Mouse (Mus musculus): ENCODE data around the gene Sorcs2. TPM values are rescaled to one million over a fixed set of nuclear protein-coding genes. Genes with fewer than 3 reads are reported as not detected.
A peak's percentile ranks its signal among the peaks of the same experiment; 100 is the strongest.
"Not testable (repeated sequence)": the region's sequence is repeated elsewhere in the genome, so short reads cannot be mapped to it uniquely, and the experiment has no call there.

Gene Sorcs2
- polyA plus RNA-seq, 1 experiment from 2014 or later = 6.0 TPM

DNA sequence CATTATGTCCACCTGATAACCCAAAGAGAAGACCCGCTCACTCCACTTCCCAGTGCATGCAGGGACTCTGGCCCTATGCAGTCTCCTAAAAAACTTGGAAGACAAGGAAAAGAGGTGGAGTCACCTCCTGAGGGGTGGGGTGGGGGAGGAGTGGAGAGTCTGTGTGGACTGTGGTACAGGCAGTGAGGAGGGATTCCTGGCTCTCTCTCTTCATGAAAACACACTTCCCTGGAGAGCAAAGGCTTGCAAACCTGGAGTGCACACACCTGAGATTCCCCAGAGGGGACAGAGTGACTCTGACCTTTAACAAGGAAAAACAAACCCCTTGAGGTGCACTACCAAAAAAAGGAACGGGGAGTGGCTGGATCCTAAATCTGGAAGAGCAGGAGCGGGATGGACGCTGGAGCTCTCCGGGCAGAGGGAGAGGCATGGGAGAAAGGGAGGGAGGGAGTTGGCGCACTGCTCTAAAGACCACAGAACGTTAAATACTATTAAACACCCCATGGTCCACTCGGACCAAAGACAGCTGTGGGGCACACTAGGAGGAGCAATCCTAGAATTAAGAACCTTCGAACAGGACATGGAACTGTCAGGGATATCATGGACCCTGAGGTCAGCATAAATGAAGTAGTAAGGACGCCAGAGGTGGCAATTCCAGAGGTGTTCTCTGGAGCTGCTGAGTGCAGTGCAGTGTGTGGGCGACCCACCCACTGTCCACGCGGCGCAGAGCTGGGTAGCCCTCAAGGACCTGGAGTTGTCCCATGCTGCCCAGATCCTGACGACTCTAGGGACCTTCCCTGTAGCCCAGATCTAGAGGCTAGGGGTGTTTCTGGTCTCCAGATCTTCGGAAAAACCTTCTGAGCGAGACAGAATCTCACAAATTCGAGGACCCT is 1.2 kb downstream of the Sorcs2 start:
- Histone ChIP-seq H3K4me1 (replicated peaks; ENCODE audit: control insufficient read depth, insufficient read depth, low read length) (no peaks in the 10 kb centered on the region; the same call in 1 of the 2 replicates), H3K27ac (ENCODE audit: low read depth, low read length) (no peak overlapping the region), H3K27me3 (ENCODE audit: control insufficient read depth, insufficient read depth, low read length) (peaks cover 6% of the 10 kb centered on the region; the same call in 1 of the 2 replicates), H3K9me3 (ENCODE audit: control insufficient read depth, low read length) (no peaks in the 10 kb centered on the region), H3K4me3 (ENCODE audit: low read depth, low read length) (peak overlapping the region; percentile 76), H3K4me2 (replicated peaks; ENCODE audit: low read depth, low read length) (peak overlapping the region; percentile 100), H3K9ac (ENCODE audit: low read depth, low read length) (peak overlapping the region; percentile 76), H3K36me3 (ENCODE audit: control insufficient read depth, insufficient read depth, low read length) (no peaks in the 10 kb centered on the region)
- ATAC-seq (ENCODE audit: low FRiP score) (no peak), DNase-seq (ENCODE audit: low spot score) (peak; percentile 23)
- 5% methylated on average over 18 of the region's 18 CpGs for WGBS

DNA sequence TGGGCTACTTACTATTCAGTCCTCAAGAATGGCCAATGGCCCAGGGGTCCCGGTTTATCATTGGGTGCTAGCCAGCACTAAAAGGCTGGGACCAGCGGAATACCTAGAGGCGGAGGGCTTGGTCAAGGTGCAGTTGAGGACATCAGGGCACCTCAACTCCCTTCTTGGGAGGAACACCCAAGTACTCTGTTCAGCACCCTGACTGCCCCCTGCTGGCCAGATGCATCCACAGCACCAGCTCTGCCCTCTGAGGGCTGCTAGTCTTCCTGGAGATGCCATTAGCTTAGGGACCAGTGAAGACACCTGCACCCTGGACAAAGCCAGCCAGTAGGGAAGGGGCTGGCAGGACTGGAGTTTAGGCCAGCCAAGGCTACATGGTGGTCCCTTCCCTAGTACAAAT is 1.9 kb downstream of the Sorcs2 start:
- DNase-seq (ENCODE audit: low spot score) = peak; percentile 82
- Histone ChIP-seq H3K4me1 (replicated peaks; ENCODE audit: control insufficient read depth, insufficient read depth, low read length) (no peaks in the 10 kb centered on the region; the same call in 1 of the 2 replicates), H3K9ac (ENCODE audit: low read depth, low read length) (no peak overlapping the region), H3K4me3 (ENCODE audit: low read depth, low read length) (no peak overlapping the region), H3K4me2 (replicated peaks; ENCODE audit: low read depth, low read length) (no peak overlapping the region), H3K27ac (ENCODE audit: low read depth, low read length) (no peak overlapping the region), H3K27me3 (ENCODE audit: control insufficient read depth, insufficient read depth, low read length) (peaks cover 6% of the 10 kb centered on the region; the same call in 1 of the 2 replicates), H3K36me3 (ENCODE audit: control insufficient read depth, insufficient read depth, low read length) (no peaks in the 10 kb centered on the region), H3K9me3 (ENCODE audit: control insufficient read depth, low read length) (no peaks in the 10 kb centered on the region)
- no peak for ATAC-seq (ENCODE audit: low FRiP score)
- WGBS = 67% methylated on average over 3 of the region's 3 CpGs

DNA sequence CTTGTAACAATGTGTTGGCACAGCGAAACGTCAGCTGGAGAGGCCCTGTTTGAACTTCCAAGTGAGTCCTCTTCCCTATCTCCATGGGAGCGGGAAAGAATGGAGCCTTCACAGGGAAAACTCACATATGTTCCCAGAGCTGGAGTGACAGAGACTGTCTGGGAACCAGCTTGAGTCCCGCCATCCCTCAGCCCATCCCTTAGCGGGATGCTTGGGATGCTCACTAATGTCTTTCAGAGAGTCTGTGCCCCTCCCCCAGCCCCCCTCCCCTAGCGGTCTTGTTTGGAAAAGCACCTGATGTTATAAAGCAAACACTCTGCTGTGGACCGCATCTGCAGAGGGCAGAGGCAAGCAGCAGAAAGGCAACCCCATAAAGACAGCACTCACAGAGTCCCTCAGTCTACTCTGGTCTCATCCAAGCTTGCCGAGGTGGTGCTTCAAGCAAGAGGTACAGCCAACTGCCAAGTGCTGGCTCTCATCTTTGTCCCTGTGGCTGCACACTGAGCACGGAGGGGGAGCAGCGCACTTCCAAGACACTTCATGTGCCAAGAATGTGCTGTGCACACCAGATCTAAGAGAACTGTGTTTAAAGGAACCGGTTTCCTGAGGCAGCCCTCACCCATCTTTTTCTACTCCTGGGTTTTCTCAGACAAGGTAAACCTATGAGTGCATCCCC is 3.0 kb downstream of the Sorcs2 start:
- Histone ChIP-seq H3K27ac (ENCODE audit: low read depth, low read length) (no peak overlapping the region), H3K4me3 (ENCODE audit: low read depth, low read length) (no peak overlapping the region), H3K36me3 (ENCODE audit: control insufficient read depth, insufficient read depth, low read length) (no peaks in the 10 kb centered on the region), H3K4me2 (replicated peaks; ENCODE audit: low read depth, low read length) (no peak overlapping the region), H3K9me3 (ENCODE audit: control insufficient read depth, low read length) (no peaks in the 10 kb centered on the region), H3K27me3 (ENCODE audit: control insufficient read depth, insufficient read depth, low read length) (peaks cover 6% of the 10 kb centered on the region; the same call in 1 of the 2 replicates), H3K4me1 (replicated peaks; ENCODE audit: control insufficient read depth, insufficient read depth, low read length) (no peaks in the 10 kb centered on the region; the same call in 1 of the 2 replicates), H3K9ac (ENCODE audit: low read depth, low read length) (no peak overlapping the region)
- peak; percentile 49 for DNase-seq (ENCODE audit: low spot score)
- WGBS = 47% methylated on average over 11 of the region's 11 CpGs
- ATAC-seq (ENCODE audit: low FRiP score) = no peak

DNA sequence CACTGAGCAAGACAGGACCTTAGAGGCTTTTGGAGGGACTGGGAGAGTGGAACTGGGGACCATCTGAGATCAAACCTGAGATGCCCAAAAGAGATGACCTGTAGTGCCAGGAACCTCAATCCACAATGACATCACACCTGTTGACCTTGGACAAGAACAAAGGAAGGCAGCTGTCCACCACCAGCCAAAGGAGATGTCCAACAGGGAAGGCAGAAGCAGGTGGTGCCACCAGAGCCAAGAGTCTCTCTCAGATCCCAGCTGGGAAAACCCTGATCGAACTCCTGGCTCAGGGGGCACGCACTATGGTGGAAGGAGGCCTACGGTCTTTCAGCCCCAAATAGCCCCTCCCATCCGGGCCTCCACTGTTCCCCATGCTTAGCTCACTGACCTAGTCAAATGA is 6.2 kb downstream of the Sorcs2 start:
- Histone ChIP-seq H3K4me3 (ENCODE audit: low read depth, low read length) (no peak overlapping the region), H3K4me1 (replicated peaks; ENCODE audit: control insufficient read depth, insufficient read depth, low read length) (no peaks in the 10 kb centered on the region; the same call in 1 of the 2 replicates), H3K9ac (ENCODE audit: low read depth, low read length) (no peak overlapping the region), H3K9me3 (ENCODE audit: control insufficient read depth, low read length) (no peaks in the 10 kb centered on the region), H3K27me3 (ENCODE audit: control insufficient read depth, insufficient read depth, low read length) (no peaks in the 10 kb centered on the region; the same call in 1 of the 2 replicates), H3K27ac (ENCODE audit: low read depth, low read length) (no peak overlapping the region), H3K36me3 (ENCODE audit: control insufficient read depth, insufficient read depth, low read length) (no peaks in the 10 kb centered on the region), H3K4me2 (replicated peaks; ENCODE audit: low read depth, low read length) (no peak overlapping the region)
- DNase-seq (ENCODE audit: low spot score) (no peak), ATAC-seq (ENCODE audit: low FRiP score) (no peak)
- 86% methylated on average over 4 of the region's 4 CpGs for WGBS

DNA sequence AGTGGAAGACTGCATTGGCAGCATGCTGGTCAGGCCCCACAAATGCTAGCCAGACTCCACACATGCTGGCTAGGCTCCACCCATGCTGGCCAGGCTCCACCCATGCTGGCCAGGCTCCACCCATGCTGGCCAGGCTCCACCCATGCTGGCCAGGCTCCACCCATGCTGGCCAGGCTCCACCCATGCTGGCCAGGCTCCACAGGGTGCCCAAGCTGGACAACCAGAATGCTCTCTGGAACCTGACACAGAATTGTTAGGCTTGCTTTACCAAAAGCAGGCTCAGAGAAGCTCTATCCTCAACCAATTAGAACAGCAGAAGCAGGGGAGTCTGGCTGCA is 7.4 kb downstream of the Sorcs2 start:
- H3K4me2 ChIP-seq (replicated peaks; ENCODE audit: low read depth, low read length); H3K36me3 ChIP-seq (ENCODE audit: control insufficient read depth, insufficient read depth, low read length); ATAC-seq (ENCODE audit: low FRiP score); H3K27ac ChIP-seq (ENCODE audit: low read depth, low read length); H3K4me3 ChIP-seq (ENCODE audit: low read depth, low read length); DNase-seq (ENCODE audit: low spot score); H3K9me3 ChIP-seq (ENCODE audit: control insufficient read depth, low read length); H3K9ac ChIP-seq (ENCODE audit: low read depth, low read length); H3K4me1 ChIP-seq (replicated peaks; ENCODE audit: control insufficient read depth, insufficient read depth, low read length); H3K27me3 ChIP-seq (ENCODE audit: control insufficient read depth, insufficient read depth, low read length): not testable (repeated sequence)

DNA sequence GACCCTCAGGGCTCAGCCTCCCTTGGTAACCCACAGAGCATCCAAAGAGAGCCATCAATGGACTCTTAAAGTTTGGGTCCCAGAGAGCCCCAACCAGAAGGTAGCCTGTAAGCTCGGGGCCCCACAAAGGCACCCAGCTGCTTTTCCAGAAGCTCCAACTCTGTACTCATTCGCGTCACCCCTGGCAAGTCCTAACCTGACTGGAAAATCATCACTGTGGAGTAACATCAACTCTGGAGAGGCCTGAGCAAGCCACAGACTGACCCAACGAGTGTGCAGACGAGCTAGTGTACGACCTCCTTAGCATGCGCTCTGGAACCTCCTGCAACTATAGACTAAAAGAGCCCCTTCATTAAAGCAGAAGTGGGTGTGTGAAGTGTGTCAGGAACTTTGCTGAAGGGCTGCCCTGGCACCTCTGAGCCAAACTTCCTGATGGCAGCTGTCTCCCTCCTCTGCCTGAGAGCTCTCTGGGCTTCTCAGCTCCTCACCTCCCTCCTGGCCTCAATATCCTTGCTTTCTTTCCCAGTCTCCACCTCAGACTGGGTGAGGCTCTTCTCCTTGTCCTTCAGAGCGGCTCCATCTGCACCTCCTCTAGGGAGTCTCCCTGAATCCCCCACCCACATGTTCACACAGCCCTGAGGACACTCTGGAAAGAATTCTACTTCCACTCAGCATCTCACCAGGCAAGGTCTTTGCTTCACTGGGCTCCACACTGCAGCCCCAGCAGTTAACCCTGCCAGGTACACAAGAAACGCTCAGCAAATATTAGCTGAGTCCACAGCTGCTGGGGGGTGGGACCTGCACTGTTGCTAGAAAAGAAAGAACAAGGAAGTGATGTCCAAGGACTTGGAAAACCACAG is 8.0 kb downstream of the Sorcs2 start:
- H3K4me3 ChIP-seq (ENCODE audit: low read depth, low read length) = no peak overlapping the region
- H3K4me2 ChIP-seq (replicated peaks; ENCODE audit: low read depth, low read length) = no peak overlapping the region
- no peak overlapping the region for H3K9ac ChIP-seq (ENCODE audit: low read depth, low read length)
- H3K4me1 ChIP-seq (replicated peaks; ENCODE audit: control insufficient read depth, insufficient read depth, low read length) = 0 out of 2 replicates have a peak, but pooled peaks cover 3% of the 10 kb centered on the region
- ATAC-seq (ENCODE audit: low FRiP score) (no peak), DNase-seq (ENCODE audit: low spot score) (no peak)
- H3K36me3 ChIP-seq (ENCODE audit: control insufficient read depth, insufficient read depth, low read length) = no peaks in the 10 kb centered on the region
- no peak overlapping the region for H3K27ac ChIP-seq (ENCODE audit: low read depth, low read length)
- H3K27me3 ChIP-seq (ENCODE audit: control insufficient read depth, insufficient read depth, low read length) = no peaks in the 10 kb centered on the region
- H3K9me3 ChIP-seq (ENCODE audit: control insufficient read depth, low read length) = no peaks in the 10 kb centered on the region
- WGBS = 83% methylated on average over 9 of the region's 9 CpGs

DNA sequence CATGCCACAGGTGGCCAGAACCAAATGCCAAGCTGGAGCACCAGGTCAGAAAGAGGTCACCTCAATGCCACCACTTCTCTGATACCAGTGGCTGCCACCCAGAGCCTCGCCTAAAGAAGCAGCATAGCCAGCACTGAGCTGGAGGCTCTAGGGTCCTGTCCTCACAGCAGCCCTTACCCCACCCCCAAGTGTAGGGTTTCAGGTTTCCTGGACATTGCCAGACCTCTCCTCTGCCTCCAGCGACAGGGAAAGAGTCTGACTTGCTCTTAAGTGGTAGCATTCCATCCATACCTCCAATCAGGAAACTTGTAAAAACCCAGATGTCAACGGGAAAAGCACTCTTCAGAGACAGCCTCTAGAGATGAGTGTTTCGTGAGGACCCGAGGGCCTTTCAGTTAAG is 12.9 kb downstream of the Sorcs2 start:
- Histone ChIP-seq H3K4me1 (replicated peaks; ENCODE audit: control insufficient read depth, insufficient read depth, low read length) (0 out of 2 replicates have a peak, but pooled peaks cover 3% of the 10 kb centered on the region), H3K9ac (ENCODE audit: low read depth, low read length) (no peak overlapping the region), H3K27me3 (ENCODE audit: control insufficient read depth, insufficient read depth, low read length) (no peaks in the 10 kb centered on the region)

DNA sequence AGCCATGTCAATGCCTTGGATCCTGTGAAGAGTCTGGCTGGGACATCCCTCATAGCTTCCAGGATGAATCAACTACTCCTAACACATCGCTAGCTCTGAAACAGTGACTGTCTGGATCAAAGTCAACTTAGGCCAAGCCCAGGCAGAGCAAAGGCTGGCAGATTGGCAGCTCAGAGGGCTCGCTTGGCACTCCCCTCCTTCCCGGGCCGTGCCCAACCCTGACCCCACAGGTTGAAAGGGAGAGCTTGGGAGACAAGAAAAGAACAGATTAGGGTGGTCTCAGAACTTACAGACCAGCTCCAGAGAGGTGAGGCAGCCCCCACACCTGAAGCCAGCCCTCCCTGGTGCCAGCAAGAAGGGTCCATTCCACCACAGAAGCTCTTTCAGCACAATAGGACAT is 14.5 kb downstream of the Sorcs2 start:
- no peak overlapping the region for H3K9ac ChIP-seq (ENCODE audit: low read depth, low read length)
- WGBS = 93% methylated on average over 4 of the region's 4 CpGs
- no peak for DNase-seq (ENCODE audit: low spot score)
- no peak overlapping the region for H3K27ac ChIP-seq (ENCODE audit: low read depth, low read length)
- H3K4me2 ChIP-seq (replicated peaks; ENCODE audit: low read depth, low read length) = no peak overlapping the region
- 0 out of 2 replicates have a peak, but pooled peaks cover 3% of the 10 kb centered on the region for H3K4me1 ChIP-seq (replicated peaks; ENCODE audit: control insufficient read depth, insufficient read depth, low read length)
- no peaks in the 10 kb centered on the region for H3K36me3 ChIP-seq (ENCODE audit: control insufficient read depth, insufficient read depth, low read length)
- H3K9me3 ChIP-seq (ENCODE audit: control insufficient read depth, low read length) = no peaks in the 10 kb centered on the region
- no peaks in the 10 kb centered on the region for H3K27me3 ChIP-seq (ENCODE audit: control insufficient read depth, insufficient read depth, low read length)
- ATAC-seq (ENCODE audit: low FRiP score) = no peak
- no peak overlapping the region for H3K4me3 ChIP-seq (ENCODE audit: low read depth, low read length)

More for the DNA sequence above, 12.9 kb downstream of the Sorcs2 start:
- Histone ChIP-seq H3K36me3 (ENCODE audit: control insufficient read depth, insufficient read depth, low read length) (no peaks in the 10 kb centered on the region), H3K4me2 (replicated peaks; ENCODE audit: low read depth, low read length) (no peak overlapping the region), H3K27ac (ENCODE audit: low read depth, low read length) (no peak overlapping the region), H3K9me3 (ENCODE audit: control insufficient read depth, low read length) (no peaks in the 10 kb centered on the region), H3K4me3 (ENCODE audit: low read depth, low read length) (no peak overlapping the region)
- DNase-seq (ENCODE audit: low spot score) = no peak
- ATAC-seq (ENCODE audit: low FRiP score) = no peak
- WGBS = 32% methylated on average over 5 of the region's 5 CpGs
